Mouse (Mus musculus) hindbrain, embryonic 16.5 days (tissue): ENCODE data around the gene Mbtps2. TPM values are rescaled to one million over a fixed set of nuclear protein-coding genes. Genes with fewer than 3 reads are reported as not detected.

Experiments
- ATAC-seq: fragments of 200-750 bp; cut with Nextera tagmentation; 2 replicates; pipeline ENCODE4 v1.8.0; 2017; ENCODE audit warnings: moderate TSS enrichment, moderate library complexity
- H3K27ac ChIP-seq: fragments of 300-500 bp; sonication (generic); 2 replicates; pipeline ENCODE4 v1.5.1; 2014; ENCODE audit warnings: low read depth, mild to moderate bottlenecking, control low read depth, low read length, moderate library complexity
- H3K27me3 ChIP-seq: fragments of 300-500 bp; sonication (generic); replicated peaks from 2 replicates; pipeline ENCODE4 v1.6.1; 2014; ENCODE audit warnings: low read length; ENCODE audit not compliant: control insufficient read depth, insufficient read depth
- H3K36me3 ChIP-seq: fragments of 300-500 bp; sonication (generic); 2 replicates; pipeline ENCODE4 v1.6.1; 2014; ENCODE audit warnings: mild to moderate bottlenecking, low read length, moderate library complexity, mixed read lengths; ENCODE audit not compliant: control insufficient read depth, insufficient read depth
- H3K4me1 ChIP-seq: fragments of 300-500 bp; sonication (generic); 2 replicates; pipeline ENCODE4 v1.6.1; 2014; ENCODE audit warnings: low read depth, low read length; ENCODE audit not compliant: control insufficient read depth, insufficient read depth
- H3K4me2 ChIP-seq: fragments of 300-500 bp; sonication (generic); 2 replicates; pipeline ENCODE4 v1.6.1; 2014; ENCODE audit warnings: mild to moderate bottlenecking, low read length, control low read depth, moderate library complexity
- H3K4me3 ChIP-seq: fragments of 300-500 bp; sonication (generic); 2 replicates; pipeline ENCODE4 v1.5.1; 2014; ENCODE audit warnings: mild to moderate bottlenecking, low read length, control low read depth, moderate library complexity
- H3K9ac ChIP-seq: fragments of 300-500 bp; sonication (generic); 2 replicates; pipeline ENCODE4 v1.6.1; 2014; ENCODE audit warnings: low read depth, mild to moderate bottlenecking, control low read depth, low read length, moderate library complexity
- H3K9me3 ChIP-seq: fragments of 300-500 bp; sonication (generic); 2 replicates; pipeline ENCODE4 v1.6.1; 2014; ENCODE audit warnings: mild to moderate bottlenecking, low read length, moderate library complexity; ENCODE audit not compliant: control insufficient read depth
- WGBS: fragments of 180-500 bp; shearing (Covaris S2); extraction: QIAGEN DNeasy Blood & Tissue Kit; methylation state at CpG from one replicate; pipeline ENCODE4 v1.1.7; 2014; 5-methylcytosine and 5-hydroxymethylcytosine counted together
- polyA plus RNA-seq: library from polyadenylated mRNA; unstranded; fragments of >200 nt; fragmentation: Nextera tagmentation; extraction: Ambion mirVana; gene quantifications from 2 replicates; pipeline ENCODE4 v1.2.1, GENCODE M21; 2015

Mbtps2 gene
- polyA plus RNA-seq, 1 experiment from 2014 or later, result 25.9 TPM

- ATAC-seq, result peak; percentile 81
- no peaks in the 10 kb centered on the region for H3K4me1 ChIP-seq
Observed at GRCm38 (mm10) chrX:157491145-157491935, 107.2 kb downstream of the Mbtps2 start.

GRCm38 (mm10) chrX:157490769-157491144 lies 107.8 kb downstream of the Mbtps2 start:
- ATAC-seq, result peak; percentile 21; the same call in 1 of the 2 replicates
- H3K9ac ChIP-seq, result peak overlapping the region; percentile 85
- no peaks in the 10 kb centered on the region for H3K36me3 ChIP-seq
- 20% methylated on average over 12 of the region's 12 CpGs for WGBS
- no peaks in the 10 kb centered on the region; the same call in 1 of the 2 replicates for H3K9me3 ChIP-seq
- H3K4me1 ChIP-seq, result no peaks in the 10 kb centered on the region
- peak overlapping the region; percentile 58 for H3K4me2 ChIP-seq
- peak overlapping the region; percentile 62 for H3K4me3 ChIP-seq
- peak overlapping the region; percentile 91 for H3K27ac ChIP-seq
- no peaks in the 10 kb centered on the region for H3K27me3 ChIP-seq

More at GRCm38 (mm10) chrX:157491145-157491935, 107.2 kb downstream of the Mbtps2 start:
- peak overlapping the region; percentile 85 for H3K9ac ChIP-seq
- H3K9me3 ChIP-seq, result no peaks in the 10 kb centered on the region; the same call in 1 of the 2 replicates
- peak overlapping the region; percentile 58 for H3K4me2 ChIP-seq
- H3K27ac ChIP-seq, result peak overlapping the region; percentile 91
- no peaks in the 10 kb centered on the region for H3K36me3 ChIP-seq
- H3K4me3 ChIP-seq, result peak overlapping the region; percentile 62
- no peaks in the 10 kb centered on the region for H3K27me3 ChIP-seq
- 14% methylated on average over 44 of the region's 104 CpGs for WGBS

- Histone ChIP-seq H3K27me3 (no peaks in the 10 kb centered on the region), H3K9me3 (no peaks in the 10 kb centered on the region; the same call in 1 of the 2 replicates), H3K27ac (peak overlapping the region; percentile 91), H3K36me3 (no peaks in the 10 kb centered on the region), H3K4me3 (peak overlapping the region; percentile 62), H3K9ac (peak overlapping the region; percentile 31), H3K4me1 (no peaks in the 10 kb centered on the region), H3K4me2 (peak overlapping the region; percentile 58)
- WGBS, result 23% methylated on average over 9 of the region's 9 CpGs
- ATAC-seq, result no peak
Observed at GRCm38 (mm10) chrX:157489871-157490721, 108.4 kb downstream of the Mbtps2 start.

- H3K4me3 ChIP-seq, result no peak overlapping the region
- ATAC-seq, result no peak
- WGBS, result 61% methylated on average over 3 of the region's 3 CpGs
- no peaks in the 10 kb centered on the region for H3K36me3 ChIP-seq
- no peaks in the 10 kb centered on the region for H3K27me3 ChIP-seq
- H3K4me1 ChIP-seq, result no peaks in the 10 kb centered on the region
- no peak overlapping the region for H3K27ac ChIP-seq
- H3K9ac ChIP-seq, result no peak overlapping the region
- H3K4me2 ChIP-seq, result no peak overlapping the region
- H3K9me3 ChIP-seq, result no peaks in the 10 kb centered on the region; the same call in 1 of the 2 replicates
Observed at GRCm38 (mm10) chrX:157488831-157489230, 109.7 kb downstream of the Mbtps2 start.

- H3K36me3 ChIP-seq, result no peaks in the 10 kb centered on the region
- no peaks in the 10 kb centered on the region for H3K27me3 ChIP-seq
- no peaks in the 10 kb centered on the region; the same call in 1 of the 2 replicates for H3K9me3 ChIP-seq
- H3K4me1 ChIP-seq, result no peaks in the 10 kb centered on the region
- WGBS, result 34% methylated on average over 2 of the region's 2 CpGs
- no peak overlapping the region for H3K9ac ChIP-seq
- ATAC-seq, result no peak
- no peak overlapping the region for H3K4me3 ChIP-seq
- H3K27ac ChIP-seq, result no peak overlapping the region
- H3K4me2 ChIP-seq, result no peak overlapping the region
Observed at GRCm38 (mm10) chrX:157486765-157487164, 111.8 kb downstream of the Mbtps2 start.

Other genes starting within 250 kb of the Mbtps2 start
- 0.21 and 0.29 TPM in 2 replicates for gene Phex, start 183.4 kb downstream of the Mbtps2 start, polyA plus RNA-seq
- 115 and 116 TPM in 2 replicates for gene Sms, start 106.4 kb downstream of the Mbtps2 start, polyA plus RNA-seq
- 1.1 and 1.5 TPM in 2 replicates for gene Yy2, start 29.7 kb downstream of the Mbtps2 start, polyA plus RNA-seq
- gene Smpx, start 100.2 kb upstream of the Mbtps2 start, polyA plus RNA-seq, result 2.6 TPM in 1 of 2 replicates, not detected in the other
- gene Klhl34, start 219.7 kb upstream of the Mbtps2 start, polyA plus RNA-seq, result 1.6 and 2.5 TPM in 2 replicates